Mouse (Mus musculus) liver, adult 2 months (tissue): ENCODE measurements around the gene Samd15. TPM values are rescaled to one million over a fixed set of nuclear protein-coding genes. Genes with fewer than 3 reads are reported as not detected.

ENCODE experiments used
- DNase-seq: peaks from one replicate; pipeline ENCODE4 v3.0.0-alpha.2; 2011; ENCODE audit warnings: low read depth, low spot score; ENCODE audit errors: extremely low read depth
- H3K27ac ChIP-seq: fragments of 200-500 bp; replicated peaks from 2 replicates; pipeline ENCODE4 v1.5.1; 2012; ENCODE audit warnings: low read depth, mild to moderate bottlenecking, control low read depth, inconsistent platforms, low read length; ENCODE audit not compliant: insufficient read depth
- H3K27me3 ChIP-seq: fragments of 200-500 bp; 2 replicates; pipeline ENCODE4 v1.6.1; 2012; ENCODE audit warnings: mild to moderate bottlenecking, moderate library complexity, low read length, inconsistent platforms; ENCODE audit not compliant: control insufficient read depth, insufficient read depth
- H3K36me3 ChIP-seq: fragments of 200-500 bp; 2 replicates; pipeline ENCODE4 v1.6.1; 2012; ENCODE audit warnings: low read length, inconsistent platforms; ENCODE audit not compliant: control insufficient read depth, insufficient read depth
- H3K4me1 ChIP-seq: fragments of 200-500 bp; 2 replicates; pipeline ENCODE4 v1.6.1; 2011; ENCODE audit warnings: low read length; ENCODE audit not compliant: control insufficient read depth, insufficient read depth
- H3K4me3 ChIP-seq: fragments of 200-500 bp; 2 replicates; pipeline ENCODE4 v1.5.1; 2011; ENCODE audit warnings: low read depth, mild to moderate bottlenecking, control low read depth, low read length, moderate library complexity; ENCODE audit not compliant: insufficient read depth
- H3K79me2 ChIP-seq: fragments of 200-500 bp; 2 replicates; pipeline ENCODE4 v1.6.1; 2012; ENCODE audit warnings: inconsistent platforms, mild to moderate bottlenecking, low read length, moderate library complexity; ENCODE audit not compliant: control insufficient read depth, insufficient read depth
- H3K9ac ChIP-seq: fragments of 200-500 bp; 2 replicates; pipeline ENCODE4 v1.6.1; 2012; ENCODE audit warnings: low read depth, mild to moderate bottlenecking, control low read depth, inconsistent platforms, low read length
- CTCF ChIP-seq: fragments of 200-500 bp; IDR thresholded peaks from 2 replicates; pipeline ENCODE4 v1.5.1; 2011; ENCODE audit warnings: low read depth, low read length, control low read depth
- POLR2A ChIP-seq: fragments of 200-500 bp; IDR thresholded peaks from 2 replicates; pipeline ENCODE4 v1.6.1; 2011; ENCODE audit warnings: low read length, control low read depth; ENCODE audit not compliant: insufficient read depth; ENCODE audit errors: extremely low read depth
- WGBS: fragments of 180-500 bp; shearing (Covaris S2); methylation state at CpG from one replicate; pipeline ENCODE4 v1.1.7; 2018; 5-methylcytosine and 5-hydroxymethylcytosine counted together
- polyA plus RNA-seq: library from polyadenylated mRNA; depleted of rRNA; stranded (reverse); fragments of >200 nt; gene quantifications from 2 replicates; pipeline ENCODE4 v1.2.3, GENCODE M21; 2012
- total RNA-seq: library from RNA; depleted of rRNA; stranded (reverse); fragments of >200 nt; gene quantifications from 2 replicates; pipeline ENCODE4 v1.2.3, GENCODE M21; 2014

The Samd15 gene
- total and polyA plus RNA-seq, 2 experiments, result not detected

DNA sequence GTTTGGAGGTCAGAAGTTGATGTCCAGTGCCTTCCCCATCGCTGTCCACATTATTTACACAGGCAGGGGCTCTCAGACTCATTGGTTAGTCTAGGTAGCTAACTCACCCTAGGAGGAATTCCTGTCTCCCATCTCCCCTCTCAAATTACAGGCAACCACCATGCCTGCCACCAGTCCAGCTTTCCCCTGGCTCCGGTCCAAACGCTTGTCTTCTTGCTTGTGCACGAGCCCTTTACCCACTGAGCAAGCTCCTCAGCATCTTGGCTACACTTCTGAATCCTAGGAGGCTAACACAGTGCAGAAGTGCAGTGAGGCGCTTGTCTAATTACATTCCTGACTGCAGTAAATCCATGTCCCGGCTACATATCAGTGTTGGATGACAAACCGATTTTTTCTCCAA is 19.8 kb downstream of the Samd15 start:
- Histone ChIP-seq H3K36me3 (no peaks in the 10 kb centered on the region), H3K4me1 (no peaks in the 10 kb centered on the region), H3K79me2 (no peaks in the 10 kb centered on the region), H3K9ac (no peak overlapping the region), H3K27me3 (no peaks in the 10 kb centered on the region), H3K4me3 (no peak overlapping the region), H3K27ac (no peak overlapping the region)
- no peak for DNase-seq
- TF ChIP-seq CTCF (no peak), POLR2A (no peak)
- WGBS, result 72% methylated on average over 7 of the region's 7 CpGs

DNA sequence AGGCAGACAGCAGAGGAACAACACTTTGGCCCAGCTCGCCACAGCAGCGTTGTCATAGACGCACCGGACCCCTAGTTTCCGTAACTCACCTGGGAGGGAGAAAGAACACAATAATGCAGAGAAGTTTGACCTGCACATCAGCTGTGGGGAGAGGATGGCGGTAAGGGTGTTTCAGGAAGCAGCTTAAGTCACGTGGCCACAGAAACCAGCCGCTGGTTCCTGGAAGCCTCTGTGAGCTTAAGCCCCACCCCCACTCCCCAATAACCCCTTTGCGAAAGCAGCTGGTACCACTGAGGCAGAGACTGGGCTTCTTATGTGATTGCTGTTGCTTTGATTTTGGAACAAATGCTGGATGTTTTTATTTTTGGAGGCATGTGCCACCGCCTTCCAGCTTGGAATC is 25.4 kb downstream of the Samd15 start:
- no peak overlapping the region for H3K27ac ChIP-seq
- no peak overlapping the region for H3K9ac ChIP-seq
- no peaks in the 10 kb centered on the region for H3K4me1 ChIP-seq
- 86% methylated on average over 10 of the region's 10 CpGs for WGBS
- no peaks in the 10 kb centered on the region for H3K27me3 ChIP-seq
- no peaks in the 10 kb centered on the region for H3K79me2 ChIP-seq
- TF ChIP-seq POLR2A, result no peak
- no peak overlapping the region for H3K4me3 ChIP-seq
- DNase-seq, result no peak
- H3K36me3 ChIP-seq, result no peaks in the 10 kb centered on the region

DNA sequence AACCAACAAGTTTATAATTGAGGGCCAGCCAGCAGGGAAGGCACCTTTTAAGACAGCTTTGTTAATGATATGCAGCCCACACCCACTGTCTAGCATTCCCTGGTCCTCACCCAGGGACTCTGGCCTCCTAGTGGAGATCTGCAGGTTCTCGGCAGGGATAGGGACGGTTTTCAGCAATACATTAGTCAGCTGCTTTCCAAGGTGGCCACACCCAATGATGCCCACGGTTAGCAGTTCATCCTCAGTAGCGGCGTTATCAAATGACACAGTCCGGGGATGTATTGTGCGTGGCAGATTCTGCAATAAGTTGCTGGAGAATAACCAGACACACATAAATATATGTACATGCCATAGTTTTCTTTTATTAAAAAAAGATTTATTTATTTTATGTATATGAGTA is 27.3 kb downstream of the Samd15 start:
- DNase-seq, result no peak

GRCm38 (mm10) chr12:87229633-87230032 is 30.1 kb downstream of the Samd15 start:
- Histone ChIP-seq H3K4me1 (no peaks in the 10 kb centered on the region), H3K27me3 (no peaks in the 10 kb centered on the region), H3K79me2 (no peaks in the 10 kb centered on the region), H3K27ac (no peak overlapping the region), H3K4me3 (no peak overlapping the region), H3K36me3 (no peaks in the 10 kb centered on the region), H3K9ac (no peak overlapping the region)
- TF ChIP-seq POLR2A (no peak), CTCF (no peak)
- WGBS, result 98% methylated on average over 2 of the region's 2 CpGs
- DNase-seq, result no peak

More for the DNA sequence above, 27.3 kb downstream of the Samd15 start:
- no peaks in the 10 kb centered on the region for H3K4me1 ChIP-seq
- TF ChIP-seq CTCF (no peak), POLR2A (no peak)
- no peak overlapping the region for H3K4me3 ChIP-seq
- WGBS, result 84% methylated on average over 7 of the region's 7 CpGs
- H3K79me2 ChIP-seq, result no peaks in the 10 kb centered on the region
- no peaks in the 10 kb centered on the region for H3K36me3 ChIP-seq
- no peak overlapping the region for H3K9ac ChIP-seq
- H3K27ac ChIP-seq, result no peak overlapping the region
- H3K27me3 ChIP-seq, result no peaks in the 10 kb centered on the region

DNA sequence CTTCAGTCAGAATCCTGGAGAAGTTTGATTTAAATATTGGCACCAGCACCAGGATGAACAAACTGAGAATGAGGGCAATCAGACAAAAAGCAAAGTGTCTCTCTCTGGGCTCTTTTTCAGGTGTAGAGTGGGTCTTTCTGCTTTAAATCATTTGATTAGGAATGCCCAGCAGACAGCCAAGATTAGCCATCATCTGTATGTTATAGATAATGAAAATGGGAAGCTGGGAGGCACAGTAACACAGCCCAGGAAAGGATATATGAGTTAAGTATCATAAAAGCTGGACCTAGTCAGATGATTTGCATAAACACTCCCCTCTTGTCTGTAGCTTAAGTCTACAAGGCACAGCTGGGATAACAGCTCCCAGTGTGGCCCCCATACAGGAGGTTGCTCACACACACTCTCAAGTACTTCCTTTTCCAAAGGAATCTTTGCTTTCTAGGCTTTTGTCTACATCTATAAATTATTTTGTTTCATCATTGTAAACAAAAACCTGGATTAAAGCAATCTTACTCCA is 30.9 kb downstream of the Samd15 start:
- no peaks in the 10 kb centered on the region for H3K27me3 ChIP-seq
- no peak overlapping the region for H3K9ac ChIP-seq
- no peak overlapping the region for H3K27ac ChIP-seq
- DNase-seq, result no peak
- H3K79me2 ChIP-seq, result no peaks in the 10 kb centered on the region
- no peaks in the 10 kb centered on the region for H3K4me1 ChIP-seq
- no peaks in the 10 kb centered on the region for H3K36me3 ChIP-seq
- no peak overlapping the region for H3K4me3 ChIP-seq
- TF ChIP-seq CTCF (no peak), POLR2A (no peak)

DNA sequence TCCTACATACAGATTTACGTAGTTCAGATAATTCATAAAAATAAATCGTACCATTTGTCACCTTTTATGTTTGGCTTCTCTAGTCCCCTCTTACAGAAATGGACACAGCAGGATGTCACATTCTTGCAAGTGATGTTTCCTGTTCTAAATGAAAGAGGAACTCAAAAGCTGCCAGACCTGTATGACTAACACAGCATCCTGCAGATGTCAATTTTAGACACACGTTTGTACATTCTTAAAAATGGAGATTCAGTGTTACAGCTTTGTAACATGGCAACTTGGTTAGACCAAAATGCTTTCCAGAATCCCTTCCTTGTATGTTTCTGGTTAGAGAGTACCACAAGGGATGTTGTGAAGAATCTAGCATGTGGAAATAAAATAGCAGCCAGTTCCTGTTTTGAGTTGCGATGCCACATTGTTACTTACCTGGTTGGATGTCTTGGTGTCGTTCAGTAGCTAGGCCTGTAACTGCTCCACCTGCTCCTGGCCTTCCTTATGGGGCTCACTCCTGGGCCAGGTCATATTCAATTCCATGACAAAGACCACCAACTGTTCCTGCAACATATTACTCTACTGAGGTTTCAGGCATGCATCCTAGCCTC is 37.5 kb downstream of the Samd15 start:
- no peak overlapping the region for H3K4me3 ChIP-seq
- no peak for DNase-seq
- TF ChIP-seq CTCF (no peak), POLR2A (no peak)
- no peak overlapping the region for H3K27ac ChIP-seq
- no peaks in the 10 kb centered on the region for H3K4me1 ChIP-seq
- H3K79me2 ChIP-seq, result no peaks in the 10 kb centered on the region
- H3K9ac ChIP-seq, result no peak overlapping the region
- H3K27me3 ChIP-seq, result no peaks in the 10 kb centered on the region
- H3K36me3 ChIP-seq, result peaks cover 22% of the 10 kb centered on the region
- WGBS, result 81% methylated on average over 5 of the region's 5 CpGs
